Mouse (Mus musculus) ES-E14 (cell line): ENCODE data around the gene Rai14. TPM values are rescaled to one million over a fixed set of nuclear protein-coding genes. Genes with fewer than 3 reads are reported as not detected.

ENCODE experiments used
- DNase-seq: peaks from one replicate; pipeline ENCODE4 v3.0.0-alpha.2; 2013; ENCODE audit warnings: low read depth, low spot score
- H3K27ac ChIP-seq: 2 replicates; pipeline ENCODE4 v1.5.1; 2012; ENCODE audit warnings: low read depth, mild to moderate bottlenecking, low read length, moderate library complexity, mixed read lengths; ENCODE audit not compliant: poor library complexity, insufficient read depth, severe bottlenecking
- H3K36me3 ChIP-seq: 2 replicates; pipeline ENCODE4 v1.6.1; 2012; ENCODE audit warnings: mild to moderate bottlenecking, low read length, moderate library complexity, mixed read lengths; ENCODE audit not compliant: control insufficient read depth, poor library complexity, insufficient read depth, severe bottlenecking
- H3K4me1 ChIP-seq, 2 experiments: fragments of 150-350 bp in 1 of 2; sonication (generic) in 1 of 2; 2 replicates each; pipeline ENCODE4 v1.6.1; 2012; ENCODE audit warnings: low read length in 2 of 2, mild to moderate bottlenecking in 1 of 2, mixed read lengths in 1 of 2; ENCODE audit not compliant: control insufficient read depth in 2 of 2, insufficient read depth in 2 of 2, poor library complexity in 1 of 2
- H3K4me3 ChIP-seq, 2 experiments: fragments of 150-350 bp in 1 of 2; sonication (generic) in 1 of 2; 2 replicates each; pipeline ENCODE4 v1.5.1; 2012; ENCODE audit warnings: low read length in 2 of 2, low read depth in 1 of 2, mild to moderate bottlenecking in 1 of 2, mixed read lengths in 1 of 2; ENCODE audit not compliant: insufficient read depth in 1 of 2, poor library complexity in 1 of 2, severe bottlenecking in 1 of 2
- H3K9ac ChIP-seq: 2 replicates; pipeline ENCODE4 v1.6.1; 2012; ENCODE audit warnings: low read depth, mild to moderate bottlenecking, low read length, mixed read lengths; ENCODE audit not compliant: poor library complexity, insufficient read depth, severe bottlenecking
- H3K9me3 ChIP-seq: fragments of 150-350 bp; sonication (generic); 2 replicates; pipeline ENCODE4 v1.6.1; 2012; ENCODE audit warnings: low read depth, mild to moderate bottlenecking, low read length; ENCODE audit not compliant: control insufficient read depth, insufficient read depth
- CHD2 ChIP-seq: IDR thresholded peaks from 2 replicates; pipeline ENCODE4 v1.6.1; 2014; ENCODE audit warnings: mild to moderate bottlenecking, low read depth, low read length, inconsistent platforms
- HCFC1 ChIP-seq: IDR thresholded peaks from 2 replicates; pipeline ENCODE4 v1.6.1; 2012; ENCODE audit warnings: low read length, inconsistent platforms, borderline replicate concordance; ENCODE audit not compliant: insufficient read depth
- MAFK ChIP-seq: IDR thresholded peaks from 2 replicates; pipeline ENCODE4 v1.6.1; 2014; ENCODE audit warnings: mild to moderate bottlenecking, low read depth, low read length, inconsistent platforms; ENCODE audit not compliant: insufficient read depth
- ZC3H11A ChIP-seq: IDR thresholded peaks from 2 replicates; pipeline ENCODE4 v1.6.1; 2012; ENCODE audit warnings: low read depth, mild to moderate bottlenecking, inconsistent platforms, low read length, borderline replicate concordance
- ZNF384 ChIP-seq: IDR thresholded peaks from 2 replicates; pipeline ENCODE4 v1.6.1; 2012; ENCODE audit warnings: low read depth, low read length, inconsistent platforms
- in situ Hi-C, 2 experiments: fragments of 600-800 bp; cut with MboI; formaldehyde crosslinking; loops; one replicate each; pipeline ENCODE4 v1.15.1; 2025; ENCODE audit warnings: low sequenced_read_pairs in 2 of 2, inconsistent platforms in 1 of 2; ENCODE audit not compliant: unreplicated experiment in 2 of 2
- total RNA-seq: library from RNA; depleted of rRNA; stranded (reverse); fragments of 300-350 nt; gene quantifications from 2 replicates; pipeline ENCODE4 v1.2.3, GENCODE M21; 2012

The Rai14 gene
- total RNA-seq, 1 experiment, result 35.0 TPM

GRCm38 (mm10) chr15:10665816-10666215, 48.6 kb downstream of the Rai14 start:
- DNase-seq, result no peak
- Histone ChIP-seq H3K4me3 (no peak overlapping the region), H3K9me3 (no peaks in the 10 kb centered on the region), H3K36me3 (no peaks in the 10 kb centered on the region; the same call in 1 of the 2 replicates), H3K27ac (no peak overlapping the region), H3K9ac (no peak overlapping the region), H3K4me1 (peaks cover 2 to 29% of the 10 kb centered on the region in 2 experiments)
- no peak for TF ChIP-seq ZC3H11A
- no peak for TF ChIP-seq ZNF384
- no peak for TF ChIP-seq MAFK
- no peak for TF ChIP-seq HCFC1
- TF ChIP-seq CHD2, result no peak
- in situ Hi-C loops, result no loop called here

GRCm38 (mm10) chr15:10664529-10664898, 49.9 kb downstream of the Rai14 start:
- no peaks in the 10 kb centered on the region for H3K9me3 ChIP-seq
- in situ Hi-C loops, result no loop called here
- no peak for TF ChIP-seq CHD2
- no peak for TF ChIP-seq ZNF384
- no peak for TF ChIP-seq MAFK
- no peak for TF ChIP-seq ZC3H11A
- DNase-seq, result no peak
- H3K4me3 ChIP-seq, result no peak overlapping the region
- no peak overlapping the region for H3K27ac ChIP-seq
- H3K4me1 ChIP-seq, result peaks cover 2 to 29% of the 10 kb centered on the region in 2 experiments
- no peak overlapping the region for H3K9ac ChIP-seq
- no peaks in the 10 kb centered on the region; the same call in 1 of the 2 replicates for H3K36me3 ChIP-seq

- TF ChIP-seq CHD2 (no peak), ZNF384 (no peak), MAFK (no peak), ZC3H11A (no peak), HCFC1 (no peak)
- Histone ChIP-seq H3K4me3 (no peak overlapping the region), H3K9ac (no peak overlapping the region), H3K27ac (no peak overlapping the region), H3K36me3 (no peaks in the 10 kb centered on the region; the same call in 1 of the 2 replicates), H3K4me1 (peaks cover 2 to 25% of the 10 kb centered on the region in 2 experiments), H3K9me3 (no peaks in the 10 kb centered on the region)
- in situ Hi-C loops, result no loop called here
- DNase-seq, result no peak
Measured at GRCm38 (mm10) chr15:10663793-10664528, 50.5 kb downstream of the Rai14 start.

- H3K9me3 ChIP-seq, result no peaks in the 10 kb centered on the region
- no peak for DNase-seq
- H3K4me1 ChIP-seq, result peaks cover 2 to 14% of the 10 kb centered on the region in 2 experiments; a peak in 3 of 4 replicates
- in situ Hi-C loops, result no loop called here
- no peaks in the 10 kb centered on the region; the same call in none of the 2 replicates for H3K36me3 ChIP-seq
- no peak overlapping the region for H3K4me3 ChIP-seq
- H3K9ac ChIP-seq, result no peak overlapping the region
- TF ChIP-seq HCFC1 (no peak), MAFK (no peak), ZNF384 (no peak), ZC3H11A (no peak), CHD2 (no peak)
- peak overlapping the region; percentile 13; the same call in 1 of the 2 replicates for H3K27ac ChIP-seq
Measured at GRCm38 (mm10) chr15:10661961-10662606, 52.3 kb downstream of the Rai14 start.
